Mouse (Mus musculus): ENCODE data around the gene Lamb3.
A peak's percentile ranks its signal among the peaks of the same experiment; 100 is the strongest.

The Lamb3 gene

GRCm38 (mm10) chr1:193207503-193207902 is at the start of gene Lamb3:
Gene Lamb3, plus strand, starts transcription at chr1:193207699.
- no peak for DNase-seq

GRCm38 (mm10) chr1:193159163-193159562 is 48.3 kb upstream of the Lamb3 start:
- no peak for DNase-seq

GRCm38 (mm10) chr1:193159613-193160012 is 47.9 kb upstream of the Lamb3 start:
- DNase-seq, result peak; percentile 45 to 59

GRCm38 (mm10) chr1:193160317-193161032 is 47.0 kb upstream of the Lamb3 start:
- peak; percentile 49 to 61 for DNase-seq

- no peak for DNase-seq
Observed at GRCm38 (mm10) chr1:193167746-193168145, 39.8 kb upstream of the Lamb3 start, which contains the start of gene A130010J15Rik. Gene A130010J15Rik, plus strand, starts transcription at chr1:193168046.

- peak; percentile 52 to 67 for DNase-seq
Observed at GRCm38 (mm10) chr1:193169228-193169627, 38.3 kb upstream of the Lamb3 start.

GRCm38 (mm10) chr1:193169856-193170255 is 37.6 kb upstream of the Lamb3 start:
- DNase-seq, result no peak

- peak; percentile 97 to 99 for DNase-seq
Observed at GRCm38 (mm10) chr1:193172991-193173809, 34.3 kb upstream of the Lamb3 start.

GRCm38 (mm10) chr1:193173810-193174129 is 33.7 kb upstream of the Lamb3 start:
- no peak for DNase-seq

GRCm38 (mm10) chr1:193174143-193174733 is 33.3 kb upstream of the Lamb3 start:
- DNase-seq, result no peak

- DNase-seq, result peak in 1 of 2 experiments; percentile 44
Observed at GRCm38 (mm10) chr1:193181104-193181503, 26.4 kb upstream of the Lamb3 start.

- DNase-seq, result no peak
Observed at GRCm38 (mm10) chr1:193188257-193188656, 19.2 kb upstream of the Lamb3 start.

- DNase-seq, result peak in 1 of 2 experiments; percentile 62
Observed at GRCm38 (mm10) chr1:193189151-193189621, 18.3 kb upstream of the Lamb3 start.

- no peak for DNase-seq
Observed at GRCm38 (mm10) chr1:193189771-193190170, 17.7 kb upstream of the Lamb3 start.

GRCm38 (mm10) chr1:193191675-193192283 is 15.7 kb upstream of the Lamb3 start:
- no peak for DNase-seq

- no peak for DNase-seq
Observed at GRCm38 (mm10) chr1:193194416-193195140, 12.9 kb upstream of the Lamb3 start.

- no peak for DNase-seq
Observed at GRCm38 (mm10) chr1:193195169-193195810, 12.2 kb upstream of the Lamb3 start.

GRCm38 (mm10) chr1:193197494-193198205 is 9.8 kb upstream of the Lamb3 start:
- no peak for DNase-seq

GRCm38 (mm10) chr1:193198312-193198711 is 9.2 kb upstream of the Lamb3 start:
- no peak for DNase-seq

- peak; percentile 42 to 69 for DNase-seq
Observed at GRCm38 (mm10) chr1:193200640-193201382, 6.7 kb upstream of the Lamb3 start.
